Mouse (Mus musculus): ENCODE data around the gene Pdpk1. TPM values are rescaled to one million over a fixed set of nuclear protein-coding genes. Genes with fewer than 3 reads are reported as not detected.
"Not testable (repeated sequence)": the region's sequence is repeated elsewhere in the genome, so short reads cannot be mapped to it uniquely, and the experiment has no call there.

Pdpk1 gene
- total RNA-seq, 2 experiments from 2014 or later = 32.4 to 34.7 TPM

- ATAC-seq (replicated peaks; ENCODE audit: poor library complexity, severe bottlenecking) = no peak
Observed at GRCm38 (mm10) chr17:24131570-24131969, 19.2 kb downstream of the Pdpk1 start.

DNA sequence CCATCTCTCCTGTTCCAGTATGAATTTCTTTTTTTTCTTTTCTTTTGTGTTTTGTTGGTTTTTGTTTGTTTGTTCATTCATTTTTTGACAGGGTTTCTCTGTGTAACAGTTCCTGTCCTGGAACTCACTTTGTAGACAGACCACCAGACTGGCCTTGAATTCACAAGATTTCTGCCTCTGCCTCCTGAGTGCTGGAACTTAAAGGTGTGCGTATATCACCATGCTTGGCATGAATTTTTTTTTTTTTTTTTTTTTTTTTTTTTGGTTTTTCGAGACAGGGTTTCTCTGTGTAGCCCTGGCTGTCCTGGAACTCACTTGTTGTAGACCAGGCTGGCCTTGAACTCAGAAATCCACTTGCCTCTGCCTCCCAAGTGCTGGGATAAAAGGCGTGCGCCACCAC lies 21.5 kb downstream of the Pdpk1 start:
- ATAC-seq (replicated peaks; ENCODE audit: poor library complexity, severe bottlenecking) = not testable (repeated sequence)

DNA sequence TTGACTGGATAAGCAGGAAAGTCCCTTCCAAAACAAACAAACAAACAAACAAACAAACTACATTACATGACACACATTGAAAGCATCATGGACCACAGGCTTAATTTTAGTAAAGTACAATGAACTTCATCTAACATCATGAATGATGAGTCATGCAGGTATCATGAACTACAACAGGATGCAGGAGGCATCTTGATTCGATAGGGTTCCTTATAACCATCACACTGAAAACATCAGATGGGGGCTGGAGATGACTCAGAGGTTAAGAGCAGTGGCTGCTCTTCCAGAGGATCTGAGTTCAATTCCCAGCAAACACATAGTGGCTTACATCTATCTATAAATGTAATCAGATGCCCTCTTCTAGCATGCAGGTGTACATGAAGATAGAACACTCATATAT lies 23.1 kb downstream of the Pdpk1 start:
- no peak for ATAC-seq (replicated peaks; ENCODE audit: poor library complexity, severe bottlenecking)

DNA sequence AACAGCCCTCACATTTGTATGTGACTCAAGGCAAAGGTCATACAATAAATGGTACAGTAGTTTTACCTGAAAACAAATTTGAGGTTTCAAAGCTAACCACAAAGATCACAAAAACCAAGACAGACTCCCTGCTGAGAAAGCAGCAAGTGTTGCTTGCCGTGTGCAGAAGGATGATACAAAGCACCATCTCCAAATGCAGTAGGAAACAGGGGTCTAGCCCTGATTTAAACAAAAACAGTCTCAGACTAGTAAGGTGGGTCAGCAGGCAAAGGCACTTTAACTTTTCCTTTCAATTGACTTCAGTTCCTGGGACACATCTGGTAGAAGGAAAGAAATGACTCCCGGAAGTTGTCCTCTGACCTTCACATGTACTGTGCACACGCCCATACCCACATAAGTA lies 23.9 kb downstream of the Pdpk1 start:
- ATAC-seq (replicated peaks; ENCODE audit: poor library complexity, severe bottlenecking) = no peak

DNA sequence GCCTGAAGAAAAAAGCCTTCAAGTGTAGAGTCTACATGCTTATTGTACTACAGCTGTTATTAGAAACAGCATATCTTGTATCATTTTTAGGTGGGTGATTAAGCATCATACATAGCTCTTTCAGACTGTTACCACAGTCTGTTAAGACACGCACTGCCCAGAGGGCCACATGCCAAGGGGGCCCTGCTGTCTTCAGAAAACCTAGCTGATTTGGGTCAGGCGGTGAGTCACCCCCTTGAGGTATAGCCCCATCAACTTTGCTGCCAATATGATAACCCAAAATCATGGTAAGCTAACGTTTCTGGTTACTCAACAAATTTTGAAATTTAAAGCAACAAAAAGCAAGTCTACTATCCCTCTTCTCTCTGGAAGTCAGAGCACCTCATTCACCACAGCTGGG lies 31.3 kb downstream of the Pdpk1 start:
- no peak for ATAC-seq (replicated peaks; ENCODE audit: poor library complexity, severe bottlenecking)

- no peak for ATAC-seq (replicated peaks; ENCODE audit: poor library complexity, severe bottlenecking)
Observed at GRCm38 (mm10) chr17:24113031-24113430, 37.7 kb downstream of the Pdpk1 start.

DNA sequence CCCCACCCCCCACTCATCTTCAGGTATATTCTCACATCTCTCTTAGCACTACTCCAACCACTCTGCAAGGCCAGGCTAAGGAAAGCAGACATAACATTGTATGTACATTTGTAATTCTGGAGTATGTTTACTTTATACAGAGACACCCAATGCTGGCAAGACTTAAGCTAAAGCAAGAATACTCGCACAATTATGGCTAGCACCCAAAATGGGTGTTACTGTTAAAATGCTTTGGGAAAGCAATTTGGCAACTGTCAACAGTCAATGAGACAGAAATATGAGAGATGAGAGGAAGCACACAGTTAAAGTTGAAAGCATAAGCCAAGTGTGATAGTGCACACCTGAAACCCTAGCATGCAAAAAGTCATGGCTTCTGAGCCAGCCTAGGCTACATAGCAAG lies 39.5 kb downstream of the Pdpk1 start:
- ATAC-seq (replicated peaks; ENCODE audit: poor library complexity, severe bottlenecking) = no peak

DNA sequence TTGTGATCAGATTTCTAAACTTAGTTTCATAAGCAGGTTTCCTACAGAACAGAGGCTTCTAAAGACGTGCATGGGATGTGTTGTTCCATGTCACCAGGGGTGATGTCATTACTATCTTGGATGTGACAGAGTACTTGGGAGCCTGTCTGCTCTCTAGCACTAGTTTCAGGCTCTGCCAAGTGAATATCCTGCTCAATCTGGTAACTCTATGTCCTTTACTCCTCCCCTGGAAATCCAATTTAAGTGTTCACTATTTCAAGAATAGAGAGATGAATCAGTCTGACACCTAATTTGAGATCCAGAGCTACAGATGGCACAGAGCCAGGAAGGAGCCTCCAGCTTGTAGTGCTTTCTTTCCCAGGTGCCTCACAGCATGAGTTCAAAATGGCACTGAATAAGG lies 41.8 kb downstream of the Pdpk1 start:
- no peak for ATAC-seq (replicated peaks; ENCODE audit: poor library complexity, severe bottlenecking)

DNA sequence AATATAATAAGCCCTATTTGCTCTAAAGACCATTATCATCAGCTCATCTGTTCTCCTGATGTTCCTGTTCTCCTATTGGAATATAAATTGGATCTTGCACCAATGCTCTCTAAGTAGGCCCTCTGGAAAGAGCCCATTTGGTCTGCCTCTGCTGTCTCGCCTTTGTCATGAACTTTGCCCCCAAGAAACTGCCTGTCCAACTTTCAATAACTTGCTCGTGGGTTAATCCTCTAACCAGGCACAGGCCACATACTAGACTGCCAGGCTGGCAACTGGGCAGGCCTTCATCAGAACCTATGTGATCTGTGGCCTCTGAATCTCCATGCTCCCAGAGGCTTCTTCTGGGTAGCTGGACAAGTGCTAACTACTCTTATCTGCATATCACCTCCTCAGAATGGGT lies 45.6 kb downstream of the Pdpk1 start:
- ATAC-seq (replicated peaks; ENCODE audit: poor library complexity, severe bottlenecking) = no peak

DNA sequence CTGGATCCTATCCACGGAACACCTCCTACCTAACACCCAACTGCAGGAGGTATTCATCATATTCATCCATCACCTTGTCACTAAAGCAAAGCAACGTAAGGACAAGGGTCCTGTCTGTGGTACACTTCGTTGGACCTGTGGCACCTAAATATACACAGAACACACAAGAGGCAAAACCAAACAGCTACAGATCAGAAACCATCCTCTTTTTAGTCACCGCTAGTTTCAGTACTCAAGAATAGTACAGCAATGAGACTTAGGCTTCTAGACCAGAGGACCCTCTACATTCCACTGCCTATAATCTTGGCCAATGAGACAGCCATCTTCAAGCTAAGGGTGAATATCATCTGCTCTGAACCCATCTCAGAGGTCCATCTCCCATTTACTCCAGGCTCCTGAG lies 52.4 kb downstream of the Pdpk1 start:
- no peak for ATAC-seq (replicated peaks; ENCODE audit: poor library complexity, severe bottlenecking)

- ATAC-seq (replicated peaks; ENCODE audit: poor library complexity, severe bottlenecking) = no peak
Observed at GRCm38 (mm10) chr17:24090575-24090974, 60.1 kb downstream of the Pdpk1 start.

DNA sequence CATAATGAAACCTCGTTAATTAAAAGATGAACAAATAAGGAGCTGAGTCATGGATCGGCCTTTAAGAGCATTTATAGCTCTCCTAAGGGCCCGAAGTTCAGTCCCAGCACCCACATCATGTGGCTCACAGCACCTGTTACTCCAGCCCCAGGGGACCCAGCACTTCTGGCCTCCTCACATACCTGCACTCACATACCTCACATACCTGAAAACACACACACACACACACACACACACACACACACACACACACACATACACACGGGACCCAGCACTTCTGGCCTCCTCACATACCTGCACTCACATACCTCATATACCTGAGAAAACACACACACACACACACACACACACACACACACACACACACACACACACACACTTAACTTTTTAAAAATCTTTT lies 64.3 kb downstream of the Pdpk1 start:
- not testable (repeated sequence) for ATAC-seq (replicated peaks; ENCODE audit: poor library complexity, severe bottlenecking)

DNA sequence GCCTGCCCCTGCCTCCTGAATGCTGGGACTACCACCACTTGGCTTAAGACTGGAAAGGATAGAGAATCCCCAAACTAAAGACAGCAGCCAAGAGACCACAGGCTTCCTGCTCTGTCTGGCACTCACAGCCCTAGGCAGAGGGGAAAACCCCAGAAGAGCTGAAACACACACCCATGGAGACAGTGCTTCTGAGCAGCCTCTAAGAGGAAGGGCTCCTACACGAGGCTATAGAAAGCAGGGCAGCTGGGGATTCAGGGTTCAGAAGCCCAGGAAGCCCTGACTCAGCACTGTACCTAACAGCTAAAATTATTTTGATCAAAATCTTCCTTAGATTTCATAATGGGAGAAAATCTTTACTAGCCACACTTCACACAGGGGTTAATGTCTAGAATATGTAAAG lies 66.1 kb downstream of the Pdpk1 start:
- no peak for ATAC-seq (replicated peaks; ENCODE audit: poor library complexity, severe bottlenecking)

DNA sequence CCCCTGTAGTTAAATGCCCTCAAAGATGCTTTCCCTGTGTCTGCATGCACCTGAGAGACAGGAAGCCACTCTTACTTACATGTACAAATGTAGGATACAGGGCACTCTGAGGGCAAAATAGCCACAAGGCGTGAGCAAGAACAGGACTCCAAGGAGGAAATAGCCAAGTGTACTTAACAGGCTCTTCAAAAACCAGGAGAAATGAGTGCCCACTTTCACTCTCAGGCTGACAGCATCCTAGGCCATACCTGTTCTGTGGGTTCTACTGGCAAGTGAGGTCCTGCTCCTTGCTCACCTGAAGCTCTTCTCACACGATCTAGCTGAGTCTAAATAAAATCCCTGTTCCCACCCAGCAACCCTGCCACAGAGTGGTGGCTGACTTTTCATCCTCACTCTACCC lies 73.6 kb downstream of the Pdpk1 start:
- ATAC-seq (replicated peaks; ENCODE audit: poor library complexity, severe bottlenecking) = no peak

DNA sequence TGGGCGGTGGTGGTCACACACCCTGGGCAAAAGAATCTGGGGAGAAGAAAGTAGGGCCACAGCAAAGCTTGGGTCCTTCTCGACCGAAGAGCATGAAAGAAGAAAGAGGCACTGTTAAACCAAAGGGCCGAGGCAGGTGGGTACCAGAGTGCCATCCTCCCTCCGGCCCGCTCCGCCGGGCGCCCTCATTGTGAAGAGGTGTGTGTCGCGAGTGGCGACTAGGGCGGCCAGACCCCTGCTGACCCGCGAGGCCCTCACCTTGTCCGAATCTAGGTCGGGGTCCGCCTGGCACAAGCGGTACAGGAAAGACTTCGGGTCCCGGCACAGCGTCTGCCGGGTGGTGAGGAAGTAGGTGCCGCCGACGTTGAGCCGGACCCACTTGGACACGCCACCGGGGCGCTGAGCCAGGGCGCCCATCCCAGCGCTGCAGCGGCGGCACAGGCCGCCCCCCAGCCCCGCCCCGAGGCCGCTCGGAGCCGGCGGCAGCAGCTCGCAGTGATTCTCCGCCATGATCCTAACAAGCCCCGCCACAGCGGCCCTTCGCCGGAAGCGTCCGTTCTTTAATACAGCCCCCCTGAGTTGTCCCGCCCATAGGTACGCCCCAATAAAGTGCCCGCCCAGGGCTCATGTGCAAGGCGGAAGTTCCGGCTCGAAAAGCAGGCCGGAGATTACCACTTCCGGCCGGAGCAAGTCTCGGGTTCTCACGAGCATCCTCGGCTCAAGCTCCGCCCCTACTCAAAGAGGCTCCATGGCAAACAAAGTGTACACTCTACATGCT lies 77.6 kb downstream of the Pdpk1 start, which contains the start of gene Kctd5:
TSS of gene Kctd5 (minus strand) at position 567 of the 778 bp plus-strand sequence.
- peak; percentile 96 for ATAC-seq (replicated peaks; ENCODE audit: poor library complexity, severe bottlenecking)

DNA sequence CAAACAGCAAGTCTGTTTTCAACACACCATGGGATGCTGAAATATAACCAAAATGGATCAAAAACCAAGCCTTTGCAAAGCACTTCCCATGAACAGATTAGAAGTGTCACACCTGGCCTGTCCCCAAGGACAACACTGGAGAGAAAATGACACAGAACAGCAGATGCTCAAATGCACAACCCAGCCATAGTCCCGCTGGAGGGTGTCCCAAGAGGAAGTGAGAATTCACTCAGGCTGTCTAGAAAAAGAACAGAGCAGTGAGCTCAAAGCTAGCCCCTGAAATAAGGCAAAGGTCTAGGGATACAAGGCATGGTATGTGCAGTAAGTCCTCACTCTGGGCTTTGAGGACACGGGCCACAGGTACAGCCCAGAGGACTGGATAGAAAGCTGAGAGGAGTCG lies 81.2 kb downstream of the Pdpk1 start:
- 0 out of 2 replicates have a peak, but pooled peaks have one; percentile 16 for ATAC-seq (replicated peaks; ENCODE audit: poor library complexity, severe bottlenecking)

DNA sequence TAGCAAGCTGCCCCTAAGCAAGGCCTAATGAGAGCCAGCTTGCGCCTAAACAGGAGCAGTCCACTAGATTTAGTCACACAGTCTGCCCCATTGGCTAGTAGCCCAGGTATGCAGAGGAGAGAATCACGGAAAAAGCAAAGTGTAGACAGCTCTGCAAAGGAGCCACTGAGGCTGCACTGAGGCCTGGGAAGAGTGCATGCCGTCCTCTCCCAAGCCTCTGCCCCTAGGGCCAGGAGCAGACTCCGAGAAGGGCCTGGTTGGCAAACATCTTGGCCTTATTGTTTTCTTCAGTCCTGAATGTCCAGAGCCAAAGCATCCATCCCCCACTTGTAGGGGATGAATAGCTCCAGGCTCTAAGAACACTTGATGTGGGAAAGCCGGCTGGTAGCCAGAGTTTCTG lies 82.5 kb downstream of the Pdpk1 start:
- no peak for ATAC-seq (replicated peaks; ENCODE audit: poor library complexity, severe bottlenecking)

- ATAC-seq (replicated peaks; ENCODE audit: poor library complexity, severe bottlenecking) = no peak
Observed at GRCm38 (mm10) chr17:24062459-24063155, 88.1 kb downstream of the Pdpk1 start.

- ATAC-seq (replicated peaks; ENCODE audit: poor library complexity, severe bottlenecking) = no peak
Observed at GRCm38 (mm10) chr17:24057730-24058245, 92.9 kb downstream of the Pdpk1 start.

DNA sequence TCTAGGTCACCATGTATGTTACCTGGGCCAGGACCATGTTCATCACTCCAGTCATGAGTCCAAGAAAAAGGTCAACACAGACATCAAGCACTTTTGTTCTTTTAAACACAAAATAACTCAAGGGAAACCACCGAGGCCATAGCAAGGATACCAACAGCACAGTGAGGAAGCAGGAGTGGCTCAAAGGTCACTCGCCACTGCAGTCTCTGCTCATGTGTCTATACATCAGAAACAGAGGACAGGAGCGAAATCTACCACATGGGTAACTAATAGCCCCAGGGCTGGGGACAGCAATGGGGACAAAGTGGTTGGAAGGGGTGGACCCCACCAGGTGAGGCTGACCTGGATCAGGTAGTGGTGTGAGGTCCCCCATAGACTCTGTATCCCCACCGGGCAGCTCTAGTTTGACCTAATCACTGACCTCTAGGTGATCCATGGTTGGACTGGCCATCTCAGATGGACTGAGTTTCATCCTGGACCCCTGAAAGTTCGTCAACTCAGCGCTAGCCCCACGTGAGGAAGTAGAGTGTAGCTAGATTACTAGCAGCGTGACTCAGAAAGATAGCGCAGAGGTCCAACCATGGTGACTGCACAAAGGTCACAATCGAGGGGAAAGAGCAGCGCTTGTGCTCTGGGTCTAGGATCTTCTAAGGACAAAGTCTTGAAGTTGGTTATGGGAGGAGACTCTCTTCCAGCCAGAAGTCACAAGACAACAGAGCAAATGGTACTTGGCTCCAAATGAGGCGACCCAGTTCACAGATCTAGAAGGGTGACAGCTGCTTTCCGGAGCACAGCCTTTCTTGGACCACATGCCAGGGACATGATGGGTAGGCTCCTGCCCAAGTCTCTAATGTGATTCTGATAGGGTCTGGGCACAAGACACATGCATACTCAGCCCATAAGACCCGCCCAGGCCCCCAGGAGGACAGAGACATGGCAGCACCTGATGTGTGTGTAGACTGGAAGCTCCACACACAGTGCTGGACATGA lies 93.8 kb downstream of the Pdpk1 start:
- ATAC-seq (replicated peaks; ENCODE audit: poor library complexity, severe bottlenecking) = no peak
